Mouse (Mus musculus): ENCODE data around the gene Magi2. TPM values are rescaled to one million over a fixed set of nuclear protein-coding genes. Genes with fewer than 3 reads are reported as not detected.
"Not testable (repeated sequence)": the region's sequence is repeated elsewhere in the genome, so short reads cannot be mapped to it uniquely, and the experiment has no call there.

The Magi2 gene
- polyA plus RNA-seq, 1 experiment from 2014 or later: 15.2 TPM

GRCm38 (mm10) chr5:19522168-19522567 lies 295.3 kb downstream of the Magi2 start:
- peak; percentile 51; the same call in 1 of the 2 replicates for ATAC-seq (ENCODE audit: low FRiP score, low TSS enrichment)
- no peaks in the 10 kb centered on the region for H3K9me3 ChIP-seq (ENCODE audit: low read length)

GRCm38 (mm10) chr5:19539348-19539747 lies 312.5 kb downstream of the Magi2 start:
- Histone ChIP-seq H3K27me3 (ENCODE audit: insufficient read depth, low read length) (no peaks in the 10 kb centered on the region), H3K9ac (replicated peaks; ENCODE audit: low read length) (no peak overlapping the region), H3K4me1 (ENCODE audit: insufficient read depth, low read length) (no peaks in the 10 kb centered on the region), H3K36me3 (ENCODE audit: insufficient read depth, low read length) (no peaks in the 10 kb centered on the region), H3K9me3 (ENCODE audit: low read length) (no peaks in the 10 kb centered on the region), H3K4me3 (ENCODE audit: low read length) (no peak overlapping the region), H3K27ac (ENCODE audit: low read length) (no peak overlapping the region), H3K4me2 (replicated peaks; ENCODE audit: low read depth, low read length) (no peak overlapping the region)
- no peak for ATAC-seq (ENCODE audit: low FRiP score, low TSS enrichment)
- 9% methylated on average over 2 of the region's 2 CpGs for WGBS

More at GRCm38 (mm10) chr5:19522168-19522567, 295.3 kb downstream of the Magi2 start:
- Histone ChIP-seq H3K27ac (ENCODE audit: low read length) (no peak overlapping the region), H3K36me3 (ENCODE audit: insufficient read depth, low read length) (no peaks in the 10 kb centered on the region), H3K4me2 (replicated peaks; ENCODE audit: low read depth, low read length) (no peak overlapping the region), H3K27me3 (ENCODE audit: insufficient read depth, low read length) (no peaks in the 10 kb centered on the region), H3K4me3 (ENCODE audit: low read length) (no peak overlapping the region), H3K4me1 (ENCODE audit: insufficient read depth, low read length) (no peaks in the 10 kb centered on the region), H3K9ac (replicated peaks; ENCODE audit: low read length) (no peak overlapping the region)

- Histone ChIP-seq H3K9me3 (ENCODE audit: low read length) (no peaks in the 10 kb centered on the region), H3K36me3 (ENCODE audit: insufficient read depth, low read length) (no peaks in the 10 kb centered on the region), H3K27me3 (ENCODE audit: insufficient read depth, low read length) (no peaks in the 10 kb centered on the region), H3K4me2 (replicated peaks; ENCODE audit: low read depth, low read length) (no peak overlapping the region), H3K4me3 (ENCODE audit: low read length) (no peak overlapping the region), H3K27ac (ENCODE audit: low read length) (no peak overlapping the region), H3K9ac (replicated peaks; ENCODE audit: low read length) (no peak overlapping the region), H3K4me1 (ENCODE audit: insufficient read depth, low read length) (no peaks in the 10 kb centered on the region)
- WGBS: 72% methylated on average over 4 of the region's 4 CpGs
- ATAC-seq (ENCODE audit: low FRiP score, low TSS enrichment): no peak
These were observed 319.6 kb downstream of the Magi2 start for GRCm38 (mm10) chr5:19546424-19546823.

GRCm38 (mm10) chr5:19546900-19547299 lies 320.1 kb downstream of the Magi2 start:
- no peak for ATAC-seq (ENCODE audit: low FRiP score, low TSS enrichment)
- H3K36me3 ChIP-seq (ENCODE audit: insufficient read depth, low read length): no peaks in the 10 kb centered on the region
- no peaks in the 10 kb centered on the region for H3K4me1 ChIP-seq (ENCODE audit: insufficient read depth, low read length)
- no peaks in the 10 kb centered on the region for H3K27me3 ChIP-seq (ENCODE audit: insufficient read depth, low read length)
- H3K4me3 ChIP-seq (ENCODE audit: low read length): no peak overlapping the region
- 73% methylated on average over 2 of the region's 2 CpGs for WGBS
- H3K9ac ChIP-seq (replicated peaks; ENCODE audit: low read length): no peak overlapping the region
- H3K9me3 ChIP-seq (ENCODE audit: low read length): no peaks in the 10 kb centered on the region
- H3K4me2 ChIP-seq (replicated peaks; ENCODE audit: low read depth, low read length): no peak overlapping the region
- no peak overlapping the region for H3K27ac ChIP-seq (ENCODE audit: low read length)

GRCm38 (mm10) chr5:19553510-19553909 lies 326.7 kb downstream of the Magi2 start:
- no peak overlapping the region for H3K4me2 ChIP-seq (replicated peaks; ENCODE audit: low read depth, low read length)
- H3K4me3 ChIP-seq (ENCODE audit: low read length): no peak overlapping the region
- WGBS: 79% methylated on average over 3 of the region's 3 CpGs
- H3K36me3 ChIP-seq (ENCODE audit: insufficient read depth, low read length): no peaks in the 10 kb centered on the region
- no peak overlapping the region for H3K9ac ChIP-seq (replicated peaks; ENCODE audit: low read length)
- no peak overlapping the region for H3K27ac ChIP-seq (ENCODE audit: low read length)
- no peak for ATAC-seq (ENCODE audit: low FRiP score, low TSS enrichment)
- no peaks in the 10 kb centered on the region for H3K4me1 ChIP-seq (ENCODE audit: insufficient read depth, low read length)
- H3K9me3 ChIP-seq (ENCODE audit: low read length): no peaks in the 10 kb centered on the region
- no peaks in the 10 kb centered on the region for H3K27me3 ChIP-seq (ENCODE audit: insufficient read depth, low read length)

- Histone ChIP-seq H3K4me2 (replicated peaks; ENCODE audit: low read depth, low read length) (no peak overlapping the region), H3K27ac (ENCODE audit: low read length) (no peak overlapping the region), H3K4me1 (ENCODE audit: insufficient read depth, low read length) (no peaks in the 10 kb centered on the region), H3K9me3 (ENCODE audit: low read length) (no peaks in the 10 kb centered on the region), H3K36me3 (ENCODE audit: insufficient read depth, low read length) (no peaks in the 10 kb centered on the region), H3K27me3 (ENCODE audit: insufficient read depth, low read length) (no peaks in the 10 kb centered on the region), H3K4me3 (ENCODE audit: low read length) (no peak overlapping the region), H3K9ac (replicated peaks; ENCODE audit: low read length) (no peak overlapping the region)
- WGBS: 72% methylated on average over 3 of the region's 3 CpGs
- ATAC-seq (ENCODE audit: low FRiP score, low TSS enrichment): no peak
These were observed 338.8 kb downstream of the Magi2 start for GRCm38 (mm10) chr5:19565636-19566035.

- WGBS: 67% methylated on average over 1 of the region's 1 CpGs
- not testable (repeated sequence) for H3K4me2 ChIP-seq (replicated peaks; ENCODE audit: low read depth, low read length); H3K9me3 ChIP-seq (ENCODE audit: low read length); ATAC-seq (ENCODE audit: low FRiP score, low TSS enrichment); H3K36me3 ChIP-seq (ENCODE audit: insufficient read depth, low read length); H3K4me3 ChIP-seq (ENCODE audit: low read length); H3K27me3 ChIP-seq (ENCODE audit: insufficient read depth, low read length); H3K9ac ChIP-seq (replicated peaks; ENCODE audit: low read length); H3K4me1 ChIP-seq (ENCODE audit: insufficient read depth, low read length); H3K27ac ChIP-seq (ENCODE audit: low read length)
These were observed 339.3 kb downstream of the Magi2 start for GRCm38 (mm10) chr5:19566136-19566535.

GRCm38 (mm10) chr5:19607700-19608099 lies 380.9 kb downstream of the Magi2 start:
- no peaks in the 10 kb centered on the region for H3K36me3 ChIP-seq (ENCODE audit: insufficient read depth, low read length)
- no peak overlapping the region for H3K9ac ChIP-seq (replicated peaks; ENCODE audit: low read length)
- no peaks in the 10 kb centered on the region for H3K9me3 ChIP-seq (ENCODE audit: low read length)
- no peak overlapping the region for H3K4me2 ChIP-seq (replicated peaks; ENCODE audit: low read depth, low read length)
- no peaks in the 10 kb centered on the region for H3K27me3 ChIP-seq (ENCODE audit: insufficient read depth, low read length)
- no peak overlapping the region for H3K4me3 ChIP-seq (ENCODE audit: low read length)
- H3K27ac ChIP-seq (ENCODE audit: low read length): no peak overlapping the region
- no peaks in the 10 kb centered on the region for H3K4me1 ChIP-seq (ENCODE audit: insufficient read depth, low read length)
- 59% methylated on average over 5 of the region's 5 CpGs for WGBS
- no peak for ATAC-seq (ENCODE audit: low FRiP score, low TSS enrichment)

- WGBS: 94% methylated on average over 1 of the region's 1 CpGs
- Histone ChIP-seq H3K9me3 (ENCODE audit: low read length) (no peaks in the 10 kb centered on the region), H3K36me3 (ENCODE audit: insufficient read depth, low read length) (no peaks in the 10 kb centered on the region), H3K27ac (ENCODE audit: low read length) (no peak overlapping the region), H3K4me3 (ENCODE audit: low read length) (no peak overlapping the region), H3K27me3 (ENCODE audit: insufficient read depth, low read length) (no peaks in the 10 kb centered on the region), H3K4me1 (ENCODE audit: insufficient read depth, low read length) (no peaks in the 10 kb centered on the region), H3K9ac (replicated peaks; ENCODE audit: low read length) (no peak overlapping the region), H3K4me2 (replicated peaks; ENCODE audit: low read depth, low read length) (no peak overlapping the region)
- no peak for ATAC-seq (ENCODE audit: low FRiP score, low TSS enrichment)
These were observed 385.0 kb downstream of the Magi2 start for GRCm38 (mm10) chr5:19611788-19612187.

- no peaks in the 10 kb centered on the region for H3K4me1 ChIP-seq (ENCODE audit: insufficient read depth, low read length)
- no peak overlapping the region for H3K9ac ChIP-seq (replicated peaks; ENCODE audit: low read length)
- no peak overlapping the region for H3K4me2 ChIP-seq (replicated peaks; ENCODE audit: low read depth, low read length)
- WGBS: 88% methylated on average over 5 of the region's 5 CpGs
- H3K27me3 ChIP-seq (ENCODE audit: insufficient read depth, low read length): no peaks in the 10 kb centered on the region
- H3K4me3 ChIP-seq (ENCODE audit: low read length): no peak overlapping the region
- H3K9me3 ChIP-seq (ENCODE audit: low read length): no peaks in the 10 kb centered on the region
- no peaks in the 10 kb centered on the region for H3K36me3 ChIP-seq (ENCODE audit: insufficient read depth, low read length)
- no peak overlapping the region for H3K27ac ChIP-seq (ENCODE audit: low read length)
- no peak for ATAC-seq (ENCODE audit: low FRiP score, low TSS enrichment)
These were observed 394.8 kb downstream of the Magi2 start for GRCm38 (mm10) chr5:19621678-19622077.

GRCm38 (mm10) chr5:19633976-19634375 lies 407.1 kb downstream of the Magi2 start:
- 95% methylated on average over 1 of the region's 1 CpGs for WGBS
- Histone ChIP-seq H3K27ac (ENCODE audit: low read length) (no peak overlapping the region), H3K4me2 (replicated peaks; ENCODE audit: low read depth, low read length) (no peak overlapping the region), H3K27me3 (ENCODE audit: insufficient read depth, low read length) (no peaks in the 10 kb centered on the region), H3K4me3 (ENCODE audit: low read length) (no peak overlapping the region), H3K36me3 (ENCODE audit: insufficient read depth, low read length) (no peaks in the 10 kb centered on the region), H3K4me1 (ENCODE audit: insufficient read depth, low read length) (no peaks in the 10 kb centered on the region), H3K9ac (replicated peaks; ENCODE audit: low read length) (no peak overlapping the region), H3K9me3 (ENCODE audit: low read length) (no peaks in the 10 kb centered on the region)
- no peak for ATAC-seq (ENCODE audit: low FRiP score, low TSS enrichment)

Data from kidney, embryonic 16.5 days (tissue).